Mouse (Mus musculus) erythroblast, embryonic 14.5 days (primary cell): Measurements from ENCODE around the gene Lhx1.

Experiments
- GATA1 ChIP-seq: IDR thresholded peaks from 2 replicates; pipeline ENCODE4 v1.6.1; 2012; ENCODE audit warnings: low read length, inconsistent platforms, mixed read lengths
- TAL1 ChIP-seq: IDR thresholded peaks from 3 replicates; pipeline ENCODE4 v1.6.1; 2012; ENCODE audit warnings: low read length, inconsistent platforms, mixed read lengths

DNA sequence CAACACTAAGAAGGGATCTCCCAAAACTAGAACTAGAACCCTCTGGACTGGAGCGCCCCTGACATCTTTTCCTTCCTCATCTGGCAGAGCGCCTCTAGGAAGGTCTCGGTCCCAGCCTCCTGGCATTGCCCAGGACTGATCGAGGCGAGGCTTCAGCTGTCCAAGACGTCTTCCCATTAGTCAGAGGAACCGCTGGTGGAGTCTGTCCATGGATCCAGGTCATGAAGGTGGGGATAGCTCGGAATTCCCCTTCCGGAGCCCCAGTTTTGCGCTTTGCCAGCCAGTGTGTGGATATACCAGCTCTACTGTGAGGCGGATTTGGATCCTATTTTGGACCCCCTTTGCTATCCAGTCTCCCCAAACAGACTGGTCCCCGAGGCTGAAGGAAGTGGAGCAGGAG, 6.3 kb downstream of the Lhx1 start:
- TF ChIP-seq TAL1 (no peak), GATA1 (no peak)
